Comparison of ENCODE assay signal across 22 mouse cellular contexts in genomic region chr4:155006296-155006695, GRCm38 (mm10). TPM values are rescaled to one million over a fixed set of nuclear protein-coding genes. Genes with fewer than 3 reads are reported as not detected.
"Had no signal": no experiment of that assay in that cellular context is flagged by ENCODE, and none has a peak within 500 bp of the region (broad histone marks: within the 10 kb centered on the region; RNA-seq: fewer than 3 reads in every experiment).

No protein-coding gene starts in this region.

- H3K9ac ChIP-seq: limb, embryonic 12.5 days; limb, embryonic 15.5 days; liver, embryonic 14.5 days; liver, postnatal 0 days; lung, embryonic 14.5 days; midbrain, embryonic 15.5 days had no signal

- H3K27ac ChIP-seq: kidney, postnatal 0 days; layer of hippocampus, adult 2 months; left cerebral cortex, adult 2 months; limb, embryonic 12.5 days; limb, embryonic 15.5 days; liver, embryonic 14.5 days; macrophage; midbrain, embryonic 15.5 days had no signal

- H3K4me3 ChIP-seq: layer of hippocampus, adult 2 months; left cerebral cortex, adult 2 months; limb, embryonic 12.5 days; limb, embryonic 15.5 days; midbrain, embryonic 15.5 days; myocyte had no signal

- H3K4me1 ChIP-seq: limb, embryonic 15.5 days; midbrain, embryonic 15.5 days had no signal

- H3K36me3 ChIP-seq: limb, embryonic 12.5 days; limb, embryonic 15.5 days; midbrain, embryonic 15.5 days had no signal

- H3K27me3 ChIP-seq: limb, embryonic 12.5 days; limb, embryonic 15.5 days; midbrain, embryonic 15.5 days had no signal

- H3K4me2 ChIP-seq: limb, embryonic 12.5 days; limb, embryonic 15.5 days; liver, embryonic 11.5 days; lung, embryonic 14.5 days; midbrain, embryonic 15.5 days had no signal

- ATAC-seq: intestine, postnatal 0 days; liver, postnatal 0 days; lung, postnatal 0 days; midbrain, embryonic 15.5 days had no signal

- DNase-seq: kidney, adult 2 months; kidney, postnatal 25 days; layer of hippocampus, adult 9-11 months; layer of hippocampus, postnatal 36 days; liver, postnatal 0 days; lung, embryonic 14.5 days; thymus, adult 18-20 months; thymus, postnatal 36 days had no signal

- H3K9me3 ChIP-seq: limb, embryonic 12.5 days; limb, embryonic 15.5 days; midbrain, embryonic 15.5 days had no signal

RNA-seq across cellular contexts. Expression of gene Hes5, which starts 45.6 kb away (rescaled TPM):
- total RNA-seq: monocyte, adult 5-6 weeks had no signal
- polyA plus RNA-seq: kidney, adult 2 months; macrophage; myocyte had no signal

RNA-seq across cellular contexts. Expression of gene Plch2, which starts 50.3 kb away (rescaled TPM):
- total RNA-seq: megakaryocyte, adult 5-6 weeks; monocyte, adult 5-6 weeks had no signal
- polyA plus RNA-seq: liver, postnatal 0 days; macrophage had no signal
